Mouse (Mus musculus) 3T3-L1 (cell line): ENCODE data around the gene Olfr220.

Experiments
- DNase-seq: peaks from one replicate; pipeline ENCODE4 v3.0.0-alpha.2; 2015; ENCODE audit warnings: low read depth, low spot score

The Olfr220 gene

DNA sequence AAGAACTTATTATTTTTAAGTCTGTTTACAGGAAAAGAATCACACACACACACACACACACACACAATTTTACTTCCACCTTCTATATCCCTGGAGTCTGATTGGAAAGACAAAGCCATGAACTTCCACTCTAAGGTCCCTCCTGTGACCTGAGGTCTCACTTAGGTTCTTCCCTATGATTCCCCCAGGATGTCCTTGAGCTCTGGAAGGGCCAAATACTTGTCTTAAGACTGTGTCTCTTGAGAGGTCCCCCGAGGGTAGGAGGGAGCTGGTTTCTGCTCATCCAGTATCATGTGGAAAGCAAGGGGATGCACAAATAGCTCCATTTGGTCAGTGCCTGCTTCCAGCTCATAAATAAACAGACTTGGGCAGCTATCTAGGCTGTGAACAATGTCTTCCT, at the start of gene Olfr220:
Olfr220 (plus strand) TSS at position 301 of the 400 bp plus-strand sequence.
- no peak for DNase-seq

GRCm38 (mm10) chr1:174422959-174423358, 18.9 kb upstream of the Olfr220 start:
- no peak for DNase-seq

GRCm38 (mm10) chr1:174423764-174424163, 18.1 kb upstream of the Olfr220 start, which contains the start of gene Olfr414:
TSS of gene Olfr414 (plus strand) at chr1:174424064.
- DNase-seq = no peak

DNA sequence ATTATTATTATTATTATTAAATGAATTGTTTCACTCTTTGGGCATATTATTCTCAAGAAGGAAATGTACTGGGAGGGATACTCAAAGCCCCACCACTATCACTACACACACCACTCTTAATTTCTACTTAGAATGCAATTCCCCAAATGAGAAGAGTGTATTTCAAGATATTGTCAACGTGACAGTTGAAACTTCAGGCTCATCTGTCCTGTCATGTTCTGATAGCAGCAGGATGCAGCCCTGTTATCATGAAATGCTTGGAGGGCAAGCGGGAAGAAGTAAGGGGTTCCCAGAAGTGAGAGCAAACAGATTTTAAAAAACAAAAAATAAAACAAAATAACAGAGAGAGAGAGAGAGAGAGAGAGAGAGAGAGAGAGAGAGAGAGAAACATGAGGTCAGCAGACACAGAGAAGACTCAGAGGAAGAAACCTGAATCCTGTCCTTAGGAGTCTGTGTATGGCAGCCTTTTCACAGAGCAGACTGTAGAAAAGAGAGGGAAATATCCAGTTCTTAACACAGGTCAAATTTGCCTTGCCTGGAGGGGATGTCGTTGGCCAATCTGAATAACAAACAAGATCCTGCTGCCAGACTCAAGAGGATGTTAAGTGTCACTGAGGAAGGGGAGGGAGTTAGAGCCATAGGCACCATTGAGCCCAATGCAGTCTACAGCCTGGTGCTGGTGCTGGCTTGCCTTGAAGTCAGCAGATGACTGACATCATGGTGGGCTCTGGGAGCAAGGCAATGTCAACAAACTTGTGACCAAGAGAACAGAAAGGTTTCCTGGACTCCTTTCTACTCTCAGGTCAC, 15.5 kb upstream of the Olfr220 start:
- no peak for DNase-seq

- DNase-seq = no peak
Observed at GRCm38 (mm10) chr1:174427402-174427801, 14.5 kb upstream of the Olfr220 start.

DNA sequence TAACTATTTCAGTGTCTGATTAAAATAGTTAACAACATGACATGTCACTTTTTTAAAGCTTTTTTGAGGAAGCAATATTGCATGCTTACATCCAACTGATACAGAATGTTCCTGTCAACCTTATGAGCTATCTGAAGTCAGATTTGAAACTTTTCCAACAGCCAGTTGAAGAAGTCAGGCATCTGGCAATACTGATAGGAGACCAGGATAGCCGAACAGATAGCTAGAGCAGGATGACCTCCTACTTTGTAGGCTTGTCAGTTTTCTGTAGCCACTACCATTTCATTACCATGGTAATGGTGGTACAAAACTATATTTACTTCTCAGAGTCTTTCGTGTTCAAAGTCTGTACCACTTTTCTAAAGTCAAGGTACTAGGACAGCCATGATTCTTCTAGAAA, 13.5 kb upstream of the Olfr220 start:
- no peak for DNase-seq

DNA sequence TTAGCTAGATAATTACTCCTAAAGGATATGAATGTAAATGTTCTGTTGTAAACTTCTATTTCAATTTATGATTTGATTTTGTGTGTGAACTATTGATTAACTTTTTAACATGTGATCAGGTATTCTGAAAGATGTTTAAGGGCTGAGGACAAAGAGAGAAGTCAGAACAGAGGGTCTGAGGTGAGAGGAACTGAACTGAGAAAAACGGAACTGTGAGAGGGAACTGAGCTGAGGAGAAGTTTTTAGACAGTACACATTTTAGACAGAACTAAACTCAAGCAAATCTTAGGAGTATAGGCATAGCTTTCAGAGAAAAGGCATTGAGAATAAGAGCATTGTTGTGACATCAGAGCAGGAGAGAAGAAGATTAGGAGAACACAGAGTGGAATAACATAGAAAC, 7.8 kb upstream of the Olfr220 start:
- DNase-seq = no peak

GRCm38 (mm10) chr1:174455100-174455499, 13.2 kb downstream of the Olfr220 start:
- DNase-seq = no peak

DNA sequence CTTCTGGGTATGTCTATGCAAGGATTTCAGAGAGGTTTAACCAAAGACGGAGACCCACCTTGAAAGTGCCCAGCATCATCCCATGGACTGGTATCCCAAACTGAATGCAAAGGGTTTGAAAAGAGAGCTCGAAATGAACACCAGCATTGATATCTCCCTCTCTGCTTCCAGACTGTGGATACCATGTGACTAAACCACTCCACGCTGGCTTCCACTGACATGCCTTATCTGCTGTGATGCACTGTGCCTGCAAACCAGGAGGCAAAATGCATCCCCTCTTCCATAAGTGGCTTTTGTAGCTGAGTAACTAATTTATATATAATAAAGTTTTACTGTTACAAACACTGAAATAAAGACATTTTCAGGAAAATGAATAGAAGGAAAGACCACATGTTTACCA, 23.5 kb downstream of the Olfr220 start:
- no peak for DNase-seq

- peak; percentile 61 for DNase-seq
Observed at GRCm38 (mm10) chr1:174466240-174466639, 24.4 kb downstream of the Olfr220 start.

GRCm38 (mm10) chr1:174469736-174470135, 27.9 kb downstream of the Olfr220 start:
- DNase-seq = peak; percentile 58

- no peak for DNase-seq
Observed at GRCm38 (mm10) chr1:174482567-174482966, 40.7 kb downstream of the Olfr220 start.

DNA sequence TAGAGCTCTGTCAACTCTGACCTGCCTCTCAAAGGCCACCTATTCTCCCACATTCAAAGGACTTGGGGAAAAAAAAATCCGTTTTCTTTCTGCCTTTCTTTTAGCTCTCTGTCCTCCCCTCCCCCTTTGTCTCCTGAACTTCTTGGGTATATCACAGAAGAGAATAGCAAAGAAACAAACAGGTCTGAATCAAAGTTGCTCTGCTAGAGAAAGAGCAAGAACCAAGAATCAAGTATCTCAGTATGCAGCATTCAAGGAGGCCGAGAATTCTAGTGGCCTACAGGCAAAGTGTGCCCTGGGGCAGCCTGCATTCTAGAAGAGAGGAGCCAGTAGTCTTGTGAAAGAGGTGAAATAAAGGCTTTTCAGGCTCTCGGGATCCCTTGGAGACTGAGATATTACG, 58.2 kb downstream of the Olfr220 start:
- no peak for DNase-seq
